Mouse (Mus musculus) liver, postnatal 0 days (tissue): ENCODE data around the gene Vmn1r32. TPM values are rescaled to one million over a fixed set of nuclear protein-coding genes. Genes with fewer than 3 reads are reported as not detected.
A peak's percentile ranks its signal among the peaks of the same experiment; 100 is the strongest.

Source experiments
- ATAC-seq: fragments of 200-750 bp; cut with Nextera tagmentation; 2 replicates; pipeline ENCODE4 v1.8.0; 2017; ENCODE audit warnings: mild to moderate bottlenecking, moderate library complexity
- DNase-seq: peaks from one replicate; pipeline ENCODE4 v3.0.0-alpha.2; 2016
- H3K27ac ChIP-seq: fragments of 300-500 bp; sonication (generic); 2 replicates; pipeline ENCODE4 v1.5.1; 2014; ENCODE audit warnings: antibody characterized with exemption, moderate library complexity, mild to moderate bottlenecking, low read depth
- H3K27me3 ChIP-seq: fragments of 300-500 bp; sonication (generic); 2 replicates; pipeline ENCODE4 v1.6.1; 2014; ENCODE audit warnings: low read length, control low read depth, mixed read lengths; ENCODE audit not compliant: insufficient read depth
- H3K36me3 ChIP-seq: fragments of 300-500 bp; sonication (generic); replicated peaks from 2 replicates; pipeline ENCODE4 v1.6.1; 2014; ENCODE audit warnings: mild to moderate bottlenecking, control low read depth, low read length, moderate library complexity, mixed read lengths; ENCODE audit not compliant: insufficient read depth
- H3K4me1 ChIP-seq: fragments of 300-500 bp; sonication (generic); 2 replicates; pipeline ENCODE4 v1.6.1; 2014; ENCODE audit warnings: antibody characterized with exemption, mild to moderate bottlenecking, control low read depth; ENCODE audit not compliant: insufficient read depth
- H3K4me2 ChIP-seq: fragments of 300-500 bp; sonication (generic); 2 replicates; pipeline ENCODE4 v1.6.1; 2014; ENCODE audit warnings: low read depth, mild to moderate bottlenecking, low read length, moderate library complexity, mixed read lengths
- H3K4me3 ChIP-seq: fragments of 300-500 bp; sonication (generic); 2 replicates; pipeline ENCODE4 v1.5.1; 2014; ENCODE audit warnings: low read depth, low read length
- H3K9ac ChIP-seq: fragments of 300-500 bp; sonication (generic); replicated peaks from 2 replicates; pipeline ENCODE4 v1.6.1; 2014; ENCODE audit warnings: mild to moderate bottlenecking, moderate library complexity
- H3K9me3 ChIP-seq: fragments of 300-500 bp; sonication (generic); 2 replicates; pipeline ENCODE4 v1.6.1; 2016; ENCODE audit warnings: mild to moderate bottlenecking, control low read depth, low read length, mixed read lengths
- CTCF ChIP-seq: sonication (generic); IDR thresholded peaks from 2 replicates; pipeline ENCODE4 v1.5.1; 2016; ENCODE audit warnings: antibody characterized with exemption, low read depth
- EP300 ChIP-seq: IDR thresholded peaks from 2 replicates; pipeline ENCODE4 v1.6.1; 2016; ENCODE audit warnings: antibody characterized with exemption, low read depth, mild to moderate bottlenecking
- WGBS: fragments of 180-500 bp; shearing (Covaris S2); extraction: QIAGEN DNeasy Blood & Tissue Kit; methylation state at CpG from one replicate; pipeline ENCODE4 v1.1.7; 2014; ENCODE audit not compliant: insufficient replicate concordance; 5-methylcytosine and 5-hydroxymethylcytosine counted together
- polyA plus RNA-seq: library from polyadenylated mRNA; unstranded; fragments of >200 nt; fragmentation: Nextera tagmentation; extraction: Ambion mirVana; gene quantifications from 2 replicates; pipeline ENCODE4 v1.2.1, GENCODE M21; 2015

Gene Vmn1r32
- polyA plus RNA-seq = 0.04 TPM in 1 of 2 replicates, not detected in the other

DNA sequence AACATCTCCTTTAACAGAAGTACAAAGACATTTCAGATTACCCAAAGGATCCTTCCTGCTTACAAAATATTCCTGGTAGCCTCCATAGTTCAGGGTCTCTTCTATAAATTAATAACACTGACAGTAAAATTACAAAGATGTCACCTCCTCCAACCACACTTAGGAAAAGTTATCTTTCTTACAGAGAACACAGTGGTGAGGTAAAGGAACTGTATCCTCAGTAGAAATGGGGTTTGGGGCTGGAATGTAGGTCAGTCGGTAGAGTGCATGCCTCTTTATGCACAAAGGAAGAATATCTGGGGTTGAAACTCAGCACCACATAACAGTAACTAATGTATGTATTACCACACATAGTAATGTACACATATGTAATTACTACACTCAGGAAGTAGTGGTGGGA lies at the start of gene Vmn1r32:
Gene Vmn1r32 (minus strand): TSS at position 101 of the 400 bp plus-strand sequence.
- H3K27me3 ChIP-seq = no peaks in the 10 kb centered on the region
- TF ChIP-seq EP300 = no peak
- TF ChIP-seq CTCF = no peak
- WGBS = 77% methylated on average over 1 of the region's 1 CpGs

DNA sequence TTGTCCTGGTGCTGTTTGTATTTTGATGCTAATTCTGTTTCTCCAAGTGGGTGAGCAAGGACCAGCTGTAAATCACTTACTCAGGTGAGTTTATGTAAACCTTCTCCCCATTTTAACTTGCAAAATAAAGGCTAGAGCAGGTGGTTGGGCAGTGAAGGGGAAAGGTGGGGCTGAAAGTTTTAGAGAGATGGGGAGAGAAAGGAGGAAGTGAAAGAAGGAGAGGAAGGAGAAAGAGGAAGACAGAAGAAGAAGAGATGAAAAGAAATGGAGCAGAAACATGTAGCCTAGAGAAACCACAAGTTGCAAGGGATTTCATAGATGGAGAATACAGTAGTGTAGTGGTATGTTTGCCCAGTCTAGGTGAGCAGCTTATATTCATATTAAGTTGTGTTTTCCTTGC lies 35.9 kb upstream of the Vmn1r32 start:
- no peak for TF ChIP-seq EP300
- TF ChIP-seq CTCF = no peak
- ATAC-seq (no peak), DNase-seq (no peak)
- Histone ChIP-seq H3K9ac (no peak overlapping the region), H3K4me3 (no peak overlapping the region), H3K36me3 (no peaks in the 10 kb centered on the region), H3K9me3 (no peaks in the 10 kb centered on the region), H3K27me3 (no peaks in the 10 kb centered on the region), H3K4me2 (no peak overlapping the region), H3K4me1 (no peaks in the 10 kb centered on the region), H3K27ac (no peak overlapping the region)

More for the DNA sequence above, at the start of gene Vmn1r32:
- Histone ChIP-seq H3K4me2 (no peak within 1 kb of the TSS), H3K27ac (no peak within 1 kb of the TSS), H3K4me1 (no peaks in the 10 kb centered on the region), H3K36me3 (no peaks in the 10 kb centered on the region), H3K9me3 (no peaks in the 10 kb centered on the region), H3K9ac (no peak within 1 kb of the TSS), H3K4me3 (no peak within 1 kb of the TSS)
- DNase-seq (no peak), ATAC-seq (no peak)

DNA sequence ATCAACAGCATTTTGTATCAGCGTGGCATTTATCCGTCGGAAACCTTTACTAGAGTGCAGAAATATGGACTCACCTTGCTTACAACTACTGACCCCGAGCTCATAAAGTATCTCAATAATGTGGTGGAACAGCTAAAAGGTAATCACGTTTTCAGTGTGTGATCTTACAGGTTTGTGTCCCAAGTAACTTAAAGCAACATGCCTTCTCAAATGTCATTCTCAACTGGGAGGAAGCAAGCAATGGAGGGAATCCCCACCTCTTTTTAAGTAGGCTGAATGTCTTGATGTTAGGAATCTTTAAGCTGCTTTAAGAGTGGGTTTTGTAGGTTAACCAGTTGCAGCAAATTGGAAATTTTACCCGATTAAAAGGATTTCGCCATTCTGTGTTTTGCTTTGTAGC lies 23.9 kb downstream of the Vmn1r32 start:
- H3K4me3 ChIP-seq = peak overlapping the region; percentile 86
- no peaks in the 10 kb centered on the region for H3K27me3 ChIP-seq
- H3K36me3 ChIP-seq = peaks cover 17% of the 10 kb centered on the region
- ATAC-seq = no peak
- peak overlapping the region; percentile 93 for H3K27ac ChIP-seq
- no peak for TF ChIP-seq EP300
- TF ChIP-seq CTCF = no peak
- 8% methylated on average over 7 of the region's 7 CpGs for WGBS
- peak overlapping the region; percentile 89 for H3K4me2 ChIP-seq
- no peaks in the 10 kb centered on the region for H3K9me3 ChIP-seq
- no peak for DNase-seq
- peaks cover 9% of the 10 kb centered on the region; the same call in 1 of the 2 replicates for H3K4me1 ChIP-seq
- peak overlapping the region; percentile 90 for H3K9ac ChIP-seq

DNA sequence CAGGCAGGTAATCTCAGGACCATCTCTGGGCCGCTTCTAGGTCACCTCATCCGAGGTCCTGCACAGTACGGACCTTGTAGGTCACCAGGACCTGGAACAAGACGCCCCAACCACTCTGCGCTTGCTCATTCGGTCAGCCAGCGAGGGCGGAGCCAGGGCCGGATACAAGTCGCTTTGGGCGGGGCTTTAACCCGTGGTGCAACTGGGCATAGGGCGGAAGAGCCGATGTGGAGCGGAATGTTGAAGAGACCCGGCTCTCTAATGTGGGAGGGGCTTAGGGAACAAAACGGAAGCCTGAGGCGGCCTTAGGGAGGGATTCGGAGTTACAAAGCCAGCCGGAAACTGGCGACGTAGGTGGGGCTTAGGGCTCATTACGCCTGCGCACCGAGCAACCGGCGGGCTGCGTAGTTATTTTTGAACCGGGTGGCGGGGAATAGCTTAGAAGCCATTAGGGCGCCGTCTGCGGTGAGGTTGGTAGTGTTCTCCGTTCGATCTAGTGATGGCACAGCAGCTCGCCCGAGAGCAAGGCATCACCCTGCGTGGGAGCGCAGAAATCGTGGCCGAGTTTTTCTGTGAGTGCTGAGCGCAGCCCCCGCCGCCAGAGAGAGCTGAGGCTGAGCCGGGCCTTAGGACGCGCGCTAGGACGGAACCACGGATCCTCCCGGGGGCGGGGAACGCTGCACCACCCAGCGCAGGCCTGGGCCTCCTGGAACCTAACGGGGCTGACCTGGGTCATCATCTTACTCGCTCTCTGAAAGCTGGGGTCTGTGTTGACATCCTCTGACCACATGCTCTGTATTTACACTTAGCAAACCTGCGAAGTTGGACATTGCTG lies 24.7 kb downstream of the Vmn1r32 start, which contains the start of gene Mad2l1:
Gene Mad2l1 (plus strand): TSS at position 363 of the 835 bp plus-strand sequence.
- TF ChIP-seq EP300 = peak; percentile 31; the same call in 1 of the 2 replicates
- TF ChIP-seq CTCF = no peak
- under 1% methylated on average over 57 of the region's 57 CpGs for WGBS
- H3K4me3 ChIP-seq = peak within 1 kb of the TSS; percentile 86
- peak; percentile 99 for ATAC-seq
- peak within 1 kb of the TSS; percentile 90 for H3K9ac ChIP-seq
- peak within 1 kb of the TSS; percentile 89 for H3K4me2 ChIP-seq
- no peaks in the 10 kb centered on the region for H3K27me3 ChIP-seq
- peaks cover 9% of the 10 kb centered on the region; the same call in 1 of the 2 replicates for H3K4me1 ChIP-seq
- H3K36me3 ChIP-seq = peaks cover 17% of the 10 kb centered on the region
- peak; percentile 97 for DNase-seq
- no peaks in the 10 kb centered on the region for H3K9me3 ChIP-seq
- peak within 1 kb of the TSS; percentile 93 for H3K27ac ChIP-seq

DNA sequence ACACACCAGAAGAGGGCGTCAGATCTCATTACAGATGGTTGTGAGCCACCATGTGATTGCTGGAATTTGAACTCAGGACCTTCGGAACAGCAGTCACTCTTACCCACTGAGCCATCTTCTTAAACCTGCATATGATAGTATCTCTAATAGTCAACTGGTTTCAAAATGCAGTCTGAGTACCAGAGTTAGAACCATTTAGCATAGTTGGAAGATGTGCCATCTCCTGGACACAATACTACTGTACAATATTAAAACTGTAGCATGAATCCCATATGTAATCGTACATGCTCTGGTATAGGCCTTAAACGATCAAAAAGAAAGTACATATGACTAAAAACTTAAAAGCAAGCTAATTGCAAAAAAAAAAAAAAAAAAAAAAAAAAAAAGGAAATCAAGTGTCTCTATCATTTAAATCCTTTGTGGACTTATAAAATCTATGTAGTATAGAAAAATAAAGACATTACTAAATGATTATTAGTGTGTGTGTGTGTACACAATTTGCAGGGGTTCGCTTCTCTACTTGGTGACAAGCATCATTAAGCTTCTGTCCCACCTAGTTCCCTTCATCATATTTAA lies 25.4 kb downstream of the Vmn1r32 start:
- Histone ChIP-seq H3K4me3 (peak overlapping the region; percentile 86), H3K4me2 (peak overlapping the region; percentile 89), H3K9ac (peak overlapping the region; percentile 49; the same call in 1 of the 2 replicates), H3K9me3 (no peaks in the 10 kb centered on the region), H3K4me1 (peaks cover 9% of the 10 kb centered on the region; the same call in 1 of the 2 replicates), H3K36me3 (peaks cover 9% of the 10 kb centered on the region), H3K27ac (peak overlapping the region; percentile 93), H3K27me3 (no peaks in the 10 kb centered on the region)
- WGBS = 63% methylated on average over 5 of the region's 5 CpGs
- ATAC-seq (no peak), DNase-seq (no peak)
- TF ChIP-seq EP300 (no peak), CTCF (no peak)

DNA sequence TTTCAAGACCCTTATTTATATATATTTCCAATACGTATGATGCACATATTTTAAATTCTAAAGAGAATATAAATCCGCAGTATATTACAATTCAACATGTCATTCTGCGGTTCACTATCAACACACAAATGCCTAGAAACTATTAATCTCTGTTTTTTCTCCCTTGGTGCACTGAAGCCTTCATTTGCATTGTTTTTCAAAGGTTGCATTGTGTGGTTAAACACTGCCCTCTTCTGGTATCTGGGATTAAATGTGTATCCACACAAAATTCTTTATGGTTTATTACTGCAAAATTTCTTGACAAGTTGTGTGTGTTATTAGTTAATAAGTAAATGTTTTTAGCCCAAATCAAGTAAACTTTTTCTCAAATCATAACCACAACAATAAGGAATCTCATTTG lies 26.7 kb downstream of the Vmn1r32 start:
- Histone ChIP-seq H3K36me3 (0 out of 2 replicates have a peak, but pooled peaks cover 3% of the 10 kb centered on the region), H3K4me2 (no peak overlapping the region), H3K4me3 (no peak overlapping the region), H3K27ac (no peak overlapping the region), H3K9ac (no peak overlapping the region), H3K4me1 (peaks cover 9% of the 10 kb centered on the region; the same call in 1 of the 2 replicates), H3K27me3 (no peaks in the 10 kb centered on the region), H3K9me3 (no peaks in the 10 kb centered on the region)
- DNase-seq = no peak
- no peak for ATAC-seq
- WGBS = 38% methylated on average over 3 of the region's 3 CpGs
- TF ChIP-seq CTCF (peak; percentile 75), EP300 (no peak)
